Mouse (Mus musculus): ENCODE measurements around the gene Rag2. TPM values are rescaled to one million over a fixed set of nuclear protein-coding genes. Genes with fewer than 3 reads are reported as not detected.

The Rag2 gene
- total RNA-seq (2021): not detected
- long read RNA-seq, experiment 1: 0 reads
- long read RNA-seq, experiment 2: 0 reads

- DNase-seq (ENCODE audit: low spot score in 2 of 2): no peak
Observed at GRCm38 (mm10) chr2:101624526-101624925, at the start of gene Rag2. Gene Rag2, plus strand, starts transcription at chr2:101624718.

DNA sequence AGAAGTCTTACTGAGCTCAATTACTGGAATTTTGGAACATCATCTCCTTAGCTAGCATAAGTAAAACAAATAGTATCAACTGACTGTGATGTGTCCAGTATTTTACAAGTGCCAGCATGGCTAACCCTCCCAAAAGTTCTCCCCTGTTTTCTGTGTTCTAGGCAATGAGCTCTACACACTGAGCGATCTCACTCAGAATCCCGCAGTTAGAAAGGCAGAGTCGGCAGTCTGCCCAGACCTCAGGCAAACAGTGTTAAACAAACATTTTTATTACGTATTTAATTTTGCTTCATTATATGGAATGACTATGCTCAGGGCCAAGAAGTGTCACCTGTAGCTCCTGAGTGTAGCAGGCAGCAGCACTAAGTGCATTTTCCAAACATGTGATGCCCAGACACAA, 47.3 kb upstream of the Rag2 start:
- no peak for DNase-seq (ENCODE audit: low spot score in 2 of 2)

DNA sequence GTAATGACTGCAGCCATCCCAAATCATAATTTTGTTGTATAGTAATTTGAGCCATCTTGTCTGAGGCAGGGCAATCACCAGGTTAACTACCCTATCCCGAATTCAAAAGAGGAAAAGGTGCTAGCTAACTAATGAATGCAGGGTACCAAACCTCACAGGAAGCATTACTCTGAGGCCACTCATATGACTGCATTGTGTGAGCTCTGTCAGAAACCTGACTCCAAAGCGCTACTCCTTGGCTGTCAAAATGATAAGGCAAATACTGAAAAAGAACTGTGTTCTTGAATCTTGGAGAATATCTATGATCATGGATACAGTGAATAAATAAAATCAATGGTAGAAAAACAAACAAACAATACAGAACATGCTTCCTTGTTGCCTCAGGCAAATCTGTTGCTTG, 44.5 kb upstream of the Rag2 start:
- DNase-seq (ENCODE audit: low spot score in 2 of 2): no peak

GRCm38 (mm10) chr2:101580428-101580827, 44.1 kb upstream of the Rag2 start:
- DNase-seq (ENCODE audit: low spot score in 2 of 2): no peak

DNA sequence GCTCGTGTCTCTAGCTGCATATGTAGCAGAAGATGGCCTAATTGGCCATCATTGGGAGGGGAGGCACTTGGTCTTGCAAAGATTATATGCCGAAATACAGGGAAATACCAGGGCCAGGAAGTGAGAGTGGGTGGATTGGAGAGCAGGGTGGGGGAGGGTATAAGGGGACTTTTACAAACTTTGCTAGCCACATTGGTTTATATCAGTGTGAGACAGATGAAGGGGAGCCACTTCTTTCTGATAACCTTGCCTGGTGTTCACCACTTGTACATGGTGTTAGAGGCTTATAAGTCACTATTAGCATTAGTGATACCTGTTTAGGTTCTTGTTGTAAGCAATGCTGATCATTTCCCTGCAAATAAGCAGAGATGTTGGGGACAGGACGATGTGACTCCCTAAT, 43.5 kb upstream of the Rag2 start:
- DNase-seq (ENCODE audit: low spot score in 2 of 2): no peak

DNA sequence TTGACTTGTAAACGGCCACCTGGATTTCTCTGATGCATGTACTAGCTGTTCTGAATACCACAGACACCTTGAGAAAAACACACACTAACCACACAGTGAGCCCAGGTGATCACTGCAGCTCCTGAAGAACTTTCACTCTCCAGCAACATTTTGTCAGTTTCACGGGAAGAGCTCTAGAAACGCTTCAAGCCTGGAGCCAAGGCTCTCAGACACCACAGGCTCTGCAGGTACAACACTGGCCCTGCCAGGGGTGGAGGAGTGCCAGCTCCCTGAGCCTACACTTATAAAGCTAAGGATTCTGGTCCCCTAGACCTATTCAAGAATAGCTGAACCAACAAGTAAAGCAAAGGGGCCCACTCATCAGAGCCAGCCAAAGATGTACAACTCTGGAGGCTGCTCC, 43.1 kb upstream of the Rag2 start:
- DNase-seq (ENCODE audit: low spot score in 2 of 2): no peak

GRCm38 (mm10) chr2:101591356-101591755, 33.2 kb upstream of the Rag2 start:
- DNase-seq (ENCODE audit: low spot score in 2 of 2): no peak

DNA sequence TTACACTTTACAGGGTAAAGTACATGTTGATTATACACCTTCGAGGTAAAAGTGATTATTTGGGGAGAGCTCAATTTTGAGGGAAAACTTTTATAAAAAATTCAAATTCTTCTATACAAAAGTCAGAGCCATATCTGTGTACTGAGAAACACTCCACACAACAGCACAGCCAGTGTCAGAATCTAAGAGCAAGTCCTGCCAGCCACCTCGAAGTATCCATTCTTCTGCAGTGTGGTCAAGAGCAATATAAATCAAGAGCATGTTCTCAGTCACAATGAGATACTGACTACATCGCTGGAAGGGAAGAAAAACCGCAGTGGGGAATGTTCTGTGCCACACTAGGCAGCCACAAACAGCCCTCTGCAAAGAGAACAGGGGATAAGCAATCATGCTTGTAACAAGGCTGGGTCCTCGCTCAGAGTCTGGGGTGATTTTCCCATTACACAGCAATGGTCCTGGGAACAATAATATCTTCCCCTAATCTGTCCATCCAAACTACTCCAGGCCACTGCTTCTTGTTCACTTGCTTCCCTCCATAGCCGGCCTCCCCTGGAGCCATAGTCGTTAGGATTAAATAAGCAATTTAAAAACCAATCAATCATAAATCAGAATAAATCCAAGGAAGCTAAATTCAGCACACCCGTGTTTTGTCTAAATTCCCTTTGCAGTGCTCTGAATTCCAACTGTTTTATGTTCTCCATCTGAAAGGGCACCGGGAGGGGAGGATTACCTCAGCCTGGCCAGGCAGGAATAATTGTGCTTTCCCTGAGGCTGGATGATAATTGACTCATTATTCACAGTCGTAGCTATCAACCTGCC, 32.3 kb upstream of the Rag2 start:
- DNase-seq (ENCODE audit: low spot score in 2 of 2): no peak

GRCm38 (mm10) chr2:101592886-101593285, 31.6 kb upstream of the Rag2 start:
- no peak for DNase-seq (ENCODE audit: low spot score in 2 of 2)

GRCm38 (mm10) chr2:101594681-101595080, 29.8 kb upstream of the Rag2 start:
- DNase-seq (ENCODE audit: low spot score in 2 of 2): no peak

DNA sequence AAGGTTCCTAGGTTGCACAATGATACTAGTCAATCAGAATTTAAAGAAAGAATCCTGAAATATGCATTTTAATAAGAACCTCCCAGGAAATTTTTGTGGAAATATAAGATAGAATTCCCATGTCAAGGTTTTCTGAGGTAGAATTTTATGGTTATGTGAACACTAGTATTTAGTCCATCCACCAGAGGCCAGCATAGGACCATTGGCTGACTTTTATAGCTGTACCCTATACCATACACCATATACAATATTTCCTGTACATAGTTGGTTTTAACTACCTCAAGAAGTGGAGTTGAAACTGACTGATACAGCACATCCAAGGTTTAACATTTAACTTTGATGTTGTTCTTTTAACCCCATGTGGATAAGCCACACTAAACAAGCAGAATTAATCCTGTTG, 27.3 kb upstream of the Rag2 start:
- no peak for DNase-seq (ENCODE audit: low spot score in 2 of 2)

DNA sequence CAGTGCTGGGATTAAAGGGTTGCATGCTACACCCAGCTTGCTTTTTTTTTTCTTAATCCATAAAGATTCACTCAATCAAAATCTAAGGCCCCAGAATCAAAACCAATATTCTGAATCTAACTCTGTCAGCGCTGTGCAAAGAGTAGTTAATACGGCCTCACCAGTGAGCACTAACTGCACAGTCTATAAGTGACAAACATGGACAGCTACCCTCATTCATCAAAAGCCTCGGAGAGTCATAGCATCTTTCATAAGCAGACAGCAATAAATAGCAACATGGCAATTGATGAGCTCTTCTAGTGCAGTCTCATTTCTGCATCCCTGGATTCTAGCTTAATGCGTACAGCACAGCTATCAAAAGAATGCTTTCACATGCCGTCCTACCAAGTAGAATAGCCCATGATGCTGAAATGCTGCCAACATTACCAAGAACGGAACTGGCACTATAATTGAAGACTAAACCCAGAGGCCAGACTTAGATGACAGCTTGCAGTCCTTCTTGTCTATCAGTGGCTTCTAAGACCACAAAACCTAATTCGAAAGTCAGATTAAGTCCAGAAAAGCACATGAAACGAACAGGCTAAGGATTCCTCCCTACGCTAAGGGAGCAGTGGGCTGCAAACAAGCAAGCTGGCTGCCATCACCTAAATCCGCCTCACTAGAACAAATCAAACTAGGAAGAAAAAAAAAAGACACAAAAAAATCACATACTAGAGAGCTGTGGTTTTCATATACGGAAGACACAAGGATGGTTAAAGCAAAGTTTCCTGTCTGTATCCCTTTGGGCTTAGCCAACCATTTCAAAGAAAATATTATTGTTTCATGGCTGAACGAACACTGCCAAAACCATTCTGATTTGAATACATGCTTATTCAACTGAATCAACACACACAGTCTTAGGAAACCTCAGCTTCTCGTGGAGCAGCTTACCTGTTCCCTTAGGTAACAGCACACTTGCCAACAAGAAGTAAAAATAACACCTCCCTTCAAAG, 26.0 kb upstream of the Rag2 start:
- DNase-seq (ENCODE audit: low spot score in 2 of 2): no peak

DNA sequence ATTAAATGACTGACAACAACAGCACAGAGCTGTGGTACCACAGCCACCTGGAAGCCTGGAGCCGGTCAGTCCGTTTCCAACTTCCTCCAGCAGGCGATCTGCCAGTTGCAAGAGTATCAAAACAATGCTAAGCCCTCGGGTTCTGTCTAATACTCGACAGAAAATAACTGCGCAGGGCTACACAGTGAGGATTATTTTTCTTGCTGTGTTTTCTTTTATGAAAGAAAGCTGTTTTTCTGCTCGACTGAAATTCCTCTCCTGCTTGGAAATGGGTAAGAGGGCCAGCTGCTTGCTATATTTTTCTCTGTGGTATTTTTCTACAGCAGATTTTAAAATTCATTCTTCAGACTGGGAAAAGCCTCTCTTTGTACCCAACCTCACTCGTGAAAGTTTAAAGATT, 23.8 kb upstream of the Rag2 start:
- no peak for DNase-seq (ENCODE audit: low spot score in 2 of 2)

DNA sequence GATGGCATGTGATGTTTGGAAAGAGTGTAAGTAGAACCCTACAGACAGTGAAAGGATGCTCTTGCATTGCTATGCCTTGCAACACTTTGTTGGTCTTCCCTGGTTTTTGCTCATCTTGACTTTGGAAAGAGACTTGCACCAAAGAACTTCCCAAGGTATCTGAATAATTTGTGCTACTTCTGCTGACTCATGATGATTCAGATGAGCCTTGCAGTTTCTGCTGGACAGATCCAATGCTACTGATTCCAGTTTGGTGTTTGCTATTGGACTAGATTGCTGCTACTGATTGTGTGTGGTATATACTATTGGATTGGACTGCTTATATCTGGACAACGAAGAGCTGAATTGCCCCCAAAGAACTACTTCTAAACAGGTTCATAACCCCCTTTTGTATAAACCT, 21.4 kb upstream of the Rag2 start:
- DNase-seq (ENCODE audit: low spot score in 2 of 2): no peak

DNA sequence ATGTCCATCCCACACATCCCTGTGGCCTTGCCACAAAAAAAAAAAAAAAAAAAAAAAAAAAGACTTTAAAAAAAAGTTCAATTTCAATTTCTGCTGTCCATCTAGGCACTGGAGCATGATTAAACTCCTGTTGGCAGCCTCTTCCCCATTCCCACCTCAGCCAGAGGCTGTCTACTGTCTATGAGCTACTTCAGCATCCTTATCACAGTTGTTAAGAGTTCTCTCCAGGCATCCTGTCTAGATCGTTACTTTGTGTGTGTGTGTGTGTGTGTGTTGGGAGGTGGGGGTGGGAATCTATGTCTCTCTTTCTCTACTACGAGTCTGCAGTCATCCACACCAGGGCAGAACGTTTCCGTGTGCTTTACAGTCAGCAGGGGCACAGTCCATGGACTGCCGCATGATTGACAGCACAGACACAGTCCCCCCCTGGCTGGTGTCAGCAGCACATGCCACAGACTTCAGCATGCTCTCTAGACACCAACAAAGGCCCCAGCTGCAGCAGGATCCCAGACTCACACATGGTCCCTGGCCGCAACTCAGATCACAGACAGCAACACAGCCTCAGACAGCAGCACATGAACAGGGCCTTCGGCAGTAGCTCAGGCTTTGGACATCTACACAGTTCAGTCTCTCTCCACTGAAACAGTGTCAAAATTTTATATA, 16.2 kb upstream of the Rag2 start:
- DNase-seq (ENCODE audit: low spot score in 2 of 2): no peak

- DNase-seq (ENCODE audit: low spot score in 2 of 2): no peak
Observed at GRCm38 (mm10) chr2:101610861-101611260, 13.7 kb upstream of the Rag2 start.

GRCm38 (mm10) chr2:101615464-101616305, 8.8 kb upstream of the Rag2 start:
- no peak for DNase-seq (ENCODE audit: low spot score in 2 of 2)

DNA sequence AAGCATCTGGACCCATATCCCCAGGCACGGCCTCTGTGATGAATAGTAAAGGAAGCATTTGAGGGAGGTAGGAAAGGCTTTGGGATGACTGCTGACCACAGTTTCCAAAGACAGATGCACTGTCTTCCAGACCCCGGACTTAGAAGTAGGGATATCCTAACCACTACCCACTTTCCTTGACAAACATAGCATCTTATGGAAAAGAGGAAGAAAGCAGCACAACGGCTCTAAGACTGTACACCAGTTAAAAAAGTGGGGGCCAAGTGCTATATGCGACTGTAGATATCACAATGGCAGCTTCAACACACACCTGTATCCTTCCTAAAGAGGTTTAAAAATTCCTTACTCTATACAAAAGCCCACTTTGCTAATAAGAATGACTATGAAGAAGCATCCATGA, 6.1 kb upstream of the Rag2 start:
- no peak for DNase-seq (ENCODE audit: low spot score in 2 of 2)

- DNase-seq (ENCODE audit: low spot score in 2 of 2): no peak
Observed at GRCm38 (mm10) chr2:101620899-101621298, 3.6 kb upstream of the Rag2 start.

DNA sequence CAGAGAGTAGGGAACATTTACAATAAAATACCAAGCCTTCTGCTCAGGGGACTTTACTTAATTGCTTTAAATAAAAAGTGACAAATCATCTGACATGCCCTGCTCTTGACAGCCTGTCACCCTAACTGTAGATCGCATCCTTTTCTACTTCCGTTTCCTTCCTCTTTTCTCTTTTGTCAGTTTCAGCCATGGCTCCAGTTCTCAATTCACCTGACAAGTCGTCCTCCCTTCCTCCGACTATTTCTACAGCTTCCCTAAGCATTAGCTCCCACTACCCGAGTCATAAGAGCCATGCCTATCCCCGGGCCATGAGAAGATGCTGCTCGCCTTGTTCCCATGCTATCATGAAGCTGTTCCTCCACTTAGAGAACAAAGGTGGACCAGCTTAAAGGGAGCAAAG, 2.9 kb upstream of the Rag2 start:
- DNase-seq (ENCODE audit: low spot score in 2 of 2): no peak

DNA sequence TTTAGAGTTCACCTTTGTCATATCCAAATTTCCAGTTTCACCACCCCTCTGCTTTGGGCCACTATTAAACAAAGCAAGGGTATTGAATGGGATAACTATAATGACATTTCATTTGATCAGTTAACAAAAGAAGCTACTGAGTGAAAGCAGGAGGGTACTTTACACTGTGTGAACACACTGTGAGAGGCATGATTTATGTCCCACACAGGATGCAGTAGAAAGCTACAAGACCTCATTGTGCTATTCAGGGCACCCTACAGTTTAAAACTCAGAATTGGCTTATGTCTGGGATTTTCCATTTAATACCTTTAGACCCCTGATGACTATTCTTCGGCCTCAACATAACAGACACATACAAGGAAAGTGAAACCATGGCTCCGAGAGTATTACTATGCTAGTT, 1.5 kb upstream of the Rag2 start:
- DNase-seq (ENCODE audit: low spot score in 2 of 2): no peak

Data from adrenal gland, adult 18-20 months (tissue).